Mouse (Mus musculus) adrenal gland, adult 18-20 months (tissue): Measurements from ENCODE around the gene Leng8. TPM values are rescaled to one million over a fixed set of nuclear protein-coding genes. Genes with fewer than 3 reads are reported as not detected.

Source experiments
- total RNA-seq, 2 experiments: library from RNA; stranded (reverse); gene quantifications; 1 replicate in 1 of 2; 2 replicates in 1 of 2; pipeline ENCODE4 v1.2.3; 2021

The Leng8 gene
- total RNA-seq, 2 experiments from 2014 or later, result 86.8 to 106 TPM

Other genes with a start within 250 kb of the Leng8 start
- not detected for gene Gm14548, start 238.9 kb upstream of the Leng8 start, total RNA-seq
- under 1 TPM; 0.17 to 0.38 TPM for gene Lilra6, start 221.5 kb upstream of the Leng8 start, total RNA-seq
- 1 to 10 TPM; 2.1 to 4.3 TPM for gene Lair1, start 73.8 kb upstream of the Leng8 start, total RNA-seq
- gene Ttyh1, start 17.6 kb upstream of the Leng8 start, total RNA-seq, result 1 to 10 TPM; 1.3 to 1.9 TPM
- gene Leng9, start 13.3 kb downstream of the Leng8 start, total RNA-seq, result 10 to 100 TPM in 1 of 2 experiments, 1 to 10 TPM in 1; 9.1 to 10.8 TPM
- 10 to 100 TPM; 22.9 to 26.9 TPM for gene Cdc42ep5, start 27.8 kb downstream of the Leng8 start, total RNA-seq
- 1 to 10 TPM; 3.3 to 5.4 TPM for gene Lilra5, start 100.7 kb downstream of the Leng8 start, total RNA-seq
- under 1 TPM; 0.26 to 0.27 TPM for gene Ncr1, start 200.7 kb downstream of the Leng8 start, total RNA-seq